Mouse (Mus musculus) embryonic stem cell, embryonic (primary cell): ENCODE results near the gene Pde4b.

Experiments used
- CTCF ChIA-PET, 4 experiments: fragments of 300-600 bp in 2 of 4; fragments of 350-600 bp in 2 of 4; sonication (Branson Sonifier 250); formaldehyde crosslinking; loops; one replicate each; lab custom pipeline; 2022; ENCODE audit warnings: inconsistent platforms in 2 of 4; lab: Charles Lee
- POLR2A ChIA-PET, 4 experiments: fragments of 300-600 bp in 2 of 4; fragments of 350-600 bp in 2 of 4; sonication (Branson Sonifier 250); formaldehyde crosslinking; loops; one replicate each; lab custom pipeline; 2022; ENCODE audit warnings: antibody characterized with exemption in 4 of 4, inconsistent platforms in 1 of 4; lab: Charles Lee

Pde4b gene

GRCm38 (mm10) chr4:102511511-102511910 is 424.2 kb downstream of the Pde4b start:
- CTCF ChIA-PET = interaction anchor here in 1 of 4 experiments (0.6 kb wide), 1 partner anchor 855 kb away, joined by 9 read pairs; no protein-coding TSS in a partner anchor
- POLR2A ChIA-PET = no interaction called here

- POLR2A ChIA-PET = no interaction called here
- CTCF ChIA-PET = no interaction called here
Observed at GRCm38 (mm10) chr4:102512940-102513339, 425.6 kb downstream of the Pde4b start.

GRCm38 (mm10) chr4:102513514-102513913 is 426.2 kb downstream of the Pde4b start:
- ChIA-PET POLR2A (no interaction called here), CTCF (no interaction called here)

- CTCF ChIA-PET = no interaction called here
Observed at GRCm38 (mm10) chr4:102514972-102515835, 427.9 kb downstream of the Pde4b start.

GRCm38 (mm10) chr4:102516395-102516794 is 429.1 kb downstream of the Pde4b start:
- ChIA-PET CTCF (no interaction called here), POLR2A (no interaction called here)

More at GRCm38 (mm10) chr4:102514972-102515835, 427.9 kb downstream of the Pde4b start:
- POLR2A ChIA-PET = no interaction called here

- CTCF ChIA-PET = no interaction called here
Observed at GRCm38 (mm10) chr4:102516982-102517630, 429.8 kb downstream of the Pde4b start.

GRCm38 (mm10) chr4:102517653-102518052 is 430.3 kb downstream of the Pde4b start:
- ChIA-PET POLR2A (no interaction called here), CTCF (no interaction called here)

More at GRCm38 (mm10) chr4:102516982-102517630, 429.8 kb downstream of the Pde4b start:
- POLR2A ChIA-PET = no interaction called here

- ChIA-PET CTCF (no interaction called here), POLR2A (interaction anchor here in 1 of 4 experiments (0.5 kb wide), 1 partner anchor 67 kb away, joined by 4 read pairs; no protein-coding TSS in a partner anchor)
Observed at GRCm38 (mm10) chr4:102518341-102518740, 431.0 kb downstream of the Pde4b start.

GRCm38 (mm10) chr4:102520669-102521261 is 433.4 kb downstream of the Pde4b start:
- POLR2A ChIA-PET = no interaction called here
- CTCF ChIA-PET = no interaction called here

- CTCF ChIA-PET = no interaction called here
- POLR2A ChIA-PET = no interaction called here
Observed at GRCm38 (mm10) chr4:102521434-102521833, 434.1 kb downstream of the Pde4b start.

- ChIA-PET CTCF (no interaction called here), POLR2A (interaction anchor here in 1 of 4 experiments (0.6 kb wide), 1 partner anchor 313 kb away, joined by 3 read pairs; no protein-coding TSS in a partner anchor)
Observed at GRCm38 (mm10) chr4:102527361-102527760, 440.0 kb downstream of the Pde4b start.

- CTCF ChIA-PET = no interaction called here
- POLR2A ChIA-PET = no interaction called here
Observed at GRCm38 (mm10) chr4:102530797-102531196, 443.5 kb downstream of the Pde4b start.

GRCm38 (mm10) chr4:102531729-102532128 is 444.4 kb downstream of the Pde4b start:
- CTCF ChIA-PET = no interaction called here
- POLR2A ChIA-PET = no interaction called here

- CTCF ChIA-PET = no interaction called here
- POLR2A ChIA-PET = no interaction called here
Observed at GRCm38 (mm10) chr4:102533183-102534048, 446.1 kb downstream of the Pde4b start.

- CTCF ChIA-PET = no interaction called here
- POLR2A ChIA-PET = no interaction called here
Observed at GRCm38 (mm10) chr4:102534049-102534730, 446.8 kb downstream of the Pde4b start.

GRCm38 (mm10) chr4:102535886-102536285 is 448.5 kb downstream of the Pde4b start:
- POLR2A ChIA-PET = no interaction called here
- CTCF ChIA-PET = no interaction called here

- CTCF ChIA-PET = no interaction called here
- POLR2A ChIA-PET = interaction anchor here in 1 of 4 experiments (0.6 kb wide), 1 partner anchor 65 kb away, joined by 3 read pairs; no protein-coding TSS in a partner anchor
Observed at GRCm38 (mm10) chr4:102538266-102538665, 450.9 kb downstream of the Pde4b start.

GRCm38 (mm10) chr4:102538793-102539192 is 451.4 kb downstream of the Pde4b start:
- POLR2A ChIA-PET = no interaction called here
- CTCF ChIA-PET = no interaction called here
